Mouse (Mus musculus) midbrain, embryonic 15.5 days (tissue): ENCODE measurements around the gene Whrn. TPM values are rescaled to one million over a fixed set of nuclear protein-coding genes. Genes with fewer than 3 reads are reported as not detected.

Source experiments
- ATAC-seq: fragments of 200-750 bp; cut with Nextera tagmentation; replicated peaks from 2 replicates; pipeline ENCODE4 v1.8.0; 2017; ENCODE audit warnings: moderate TSS enrichment
- H3K27ac ChIP-seq: fragments of 300-500 bp; sonication (generic); 2 replicates; pipeline ENCODE4 v1.5.1; 2015; ENCODE audit warnings: mild to moderate bottlenecking, inconsistent platforms
- H3K27me3 ChIP-seq: fragments of 300-500 bp; sonication (generic); replicated peaks from 2 replicates; pipeline ENCODE4 v1.6.1; 2015; ENCODE audit warnings: inconsistent platforms
- H3K36me3 ChIP-seq: fragments of 300-500 bp; sonication (generic); replicated peaks from 2 replicates; pipeline ENCODE4 v1.6.1; 2015; ENCODE audit warnings: inconsistent platforms
- H3K4me1 ChIP-seq: fragments of 300-500 bp; sonication (generic); 2 replicates; pipeline ENCODE4 v1.6.1; 2015; ENCODE audit warnings: inconsistent platforms
- H3K4me2 ChIP-seq: fragments of 300-500 bp; sonication (generic); 2 replicates; pipeline ENCODE4 v1.6.1; 2015; ENCODE audit warnings: inconsistent platforms, mild to moderate bottlenecking, moderate library complexity
- H3K4me3 ChIP-seq: fragments of 300-500 bp; sonication (generic); 2 replicates; pipeline ENCODE4 v1.5.1; 2015; ENCODE audit warnings: mild to moderate bottlenecking, inconsistent platforms
- H3K9ac ChIP-seq: fragments of 300-500 bp; sonication (generic); 2 replicates; pipeline ENCODE4 v1.6.1; 2015; ENCODE audit warnings: mild to moderate bottlenecking, inconsistent platforms
- H3K9me3 ChIP-seq: fragments of 300-500 bp; sonication (generic); 2 replicates; pipeline ENCODE4 v1.6.1; 2016; ENCODE audit warnings: inconsistent platforms
- WGBS: fragments of 180-500 bp; shearing (Covaris S2); methylation state at CpG from one replicate; pipeline ENCODE4 v1.1.7; 2015; ENCODE audit warnings: mixed read lengths; 5-methylcytosine and 5-hydroxymethylcytosine counted together
- polyA plus RNA-seq: library from polyadenylated mRNA; unstranded; fragments of >200 nt; fragmentation: Nextera tagmentation; extraction: Ambion mirVana; gene quantifications from 2 replicates; pipeline ENCODE4 v1.2.1, GENCODE M21; 2015

Gene Whrn
- 6.5 and 7.5 TPM in 2 replicates for polyA plus RNA-seq

- peak within 1 kb of the TSS; percentile 54 for H3K9ac ChIP-seq
- no peaks in the 10 kb centered on the region for H3K36me3 ChIP-seq
- peak within 1 kb of the TSS; percentile 89 for H3K4me2 ChIP-seq
- peaks cover 39% of the 10 kb centered on the region for H3K4me1 ChIP-seq
- H3K9me3 ChIP-seq: no peaks in the 10 kb centered on the region
- ATAC-seq: peak; percentile 88
- H3K27me3 ChIP-seq: peaks cover 4% of the 10 kb centered on the region; the same call in 1 of the 2 replicates
- peak within 1 kb of the TSS; percentile 13; the same call in 1 of the 2 replicates for H3K27ac ChIP-seq
- WGBS: under 1% methylated on average over 29 of the region's 34 CpGs
- H3K4me3 ChIP-seq: peak within 1 kb of the TSS; percentile 75
Observed at GRCm38 (mm10) chr4:63495915-63496278, at the start of gene Whrn. Gene Whrn (minus strand): TSS chr4:63495991.

- Histone ChIP-seq H3K4me2 (peak overlapping the region; percentile 70), H3K4me3 (peak overlapping the region; percentile 88), H3K4me1 (peaks cover 30% of the 10 kb centered on the region), H3K27ac (peak overlapping the region; percentile 87), H3K9me3 (no peaks in the 10 kb centered on the region), H3K27me3 (no peaks in the 10 kb centered on the region), H3K36me3 (peaks cover 13% of the 10 kb centered on the region), H3K9ac (peak overlapping the region; percentile 90)
- ATAC-seq: peak; percentile 5; the same call in 1 of the 2 replicates
- WGBS: 10% methylated on average over 26 of the region's 26 CpGs
Observed at GRCm38 (mm10) chr4:63545231-63545958, 49.6 kb upstream of the Whrn start.

DNA sequence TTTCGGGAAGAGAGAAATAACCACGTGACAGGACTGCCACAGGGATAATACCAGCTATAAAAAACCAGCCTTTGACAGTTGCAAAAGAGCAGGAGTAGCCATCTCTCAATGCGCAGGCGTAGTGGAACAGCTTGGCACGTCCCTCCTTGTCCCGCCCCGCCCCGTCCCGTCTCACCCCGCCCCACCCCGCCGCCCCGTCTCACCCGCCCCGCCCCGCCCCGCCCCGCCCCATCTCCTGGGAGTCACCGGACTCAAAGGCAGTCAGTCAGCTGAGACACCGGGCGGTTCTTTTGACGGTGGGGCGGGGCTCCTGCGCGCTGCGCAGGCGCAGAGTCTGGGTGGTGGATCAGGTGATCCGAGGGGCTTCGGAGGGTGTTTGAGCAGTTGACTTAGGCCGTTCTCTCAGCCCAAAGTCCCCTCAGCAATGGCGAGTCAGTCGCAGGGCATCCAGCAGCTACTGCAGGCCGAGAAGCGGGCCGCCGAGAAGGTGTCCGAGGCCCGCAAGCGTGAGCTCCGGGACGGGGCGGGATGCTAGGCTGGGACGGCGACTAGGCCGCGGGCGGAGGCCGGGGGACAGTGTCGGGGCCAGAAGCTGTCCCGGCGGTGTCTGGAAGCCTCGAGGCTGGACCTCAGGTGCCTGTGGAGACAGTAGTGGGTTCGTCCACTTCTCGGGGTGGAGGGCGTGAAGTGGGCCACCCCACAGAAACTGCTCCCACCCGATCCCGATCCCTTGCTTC is 48.9 kb upstream of the Whrn start, which contains the start of gene Atp6v1g1:
Atp6v1g1 (plus strand) TSS at position 279 of the 737 bp plus-strand sequence.
- Histone ChIP-seq H3K27ac (peak within 1 kb of the TSS; percentile 87), H3K4me3 (peak within 1 kb of the TSS; percentile 88), H3K27me3 (no peaks in the 10 kb centered on the region), H3K9ac (peak within 1 kb of the TSS; percentile 90), H3K36me3 (peaks cover 12% of the 10 kb centered on the region), H3K9me3 (no peaks in the 10 kb centered on the region), H3K4me2 (peak within 1 kb of the TSS; percentile 70), H3K4me1 (peaks cover 30% of the 10 kb centered on the region)
- peak; percentile 97 for ATAC-seq
- WGBS: under 1% methylated on average over 56 of the region's 57 CpGs

- ATAC-seq: peak; percentile 79
- peaks cover 5% of the 10 kb centered on the region for H3K36me3 ChIP-seq
- peak overlapping the region; percentile 88 for H3K4me3 ChIP-seq
- no peak overlapping the region for H3K9ac ChIP-seq
- no peaks in the 10 kb centered on the region for H3K27me3 ChIP-seq
- H3K9me3 ChIP-seq: no peaks in the 10 kb centered on the region
- peaks cover 30% of the 10 kb centered on the region for H3K4me1 ChIP-seq
- H3K27ac ChIP-seq: peak overlapping the region; percentile 87
- H3K4me2 ChIP-seq: peak overlapping the region; percentile 70
- WGBS: 61% methylated on average over 10 of the region's 10 CpGs
Observed at GRCm38 (mm10) chr4:63543746-63544493, 48.1 kb upstream of the Whrn start.

- no peak overlapping the region for H3K4me2 ChIP-seq
- no peak overlapping the region for H3K9ac ChIP-seq
- no peak overlapping the region for H3K4me3 ChIP-seq
- no peaks in the 10 kb centered on the region for H3K36me3 ChIP-seq
- WGBS: 77% methylated on average over 2 of the region's 2 CpGs
- no peak overlapping the region for H3K27ac ChIP-seq
- no peak for ATAC-seq
- H3K4me1 ChIP-seq: peaks cover 31% of the 10 kb centered on the region
- H3K9me3 ChIP-seq: no peaks in the 10 kb centered on the region
- no peaks in the 10 kb centered on the region for H3K27me3 ChIP-seq
Observed at GRCm38 (mm10) chr4:63542209-63542608, 46.4 kb upstream of the Whrn start.

- no peak overlapping the region for H3K4me3 ChIP-seq
- no peaks in the 10 kb centered on the region for H3K27me3 ChIP-seq
- peak; percentile 69; the same call in 1 of the 2 replicates for ATAC-seq
- H3K4me2 ChIP-seq: no peak overlapping the region
- H3K36me3 ChIP-seq: no peaks in the 10 kb centered on the region
- H3K27ac ChIP-seq: 0 out of 2 replicates have a peak overlapping the region, but pooled peaks have one; percentile 40
- no peaks in the 10 kb centered on the region for H3K9me3 ChIP-seq
- no peak overlapping the region for H3K9ac ChIP-seq
- peaks cover 7% of the 10 kb centered on the region; the same call in 1 of the 2 replicates for H3K4me1 ChIP-seq
- WGBS: 62% methylated on average over 4 of the region's 4 CpGs
Observed at GRCm38 (mm10) chr4:63537602-63538001, 41.8 kb upstream of the Whrn start.

DNA sequence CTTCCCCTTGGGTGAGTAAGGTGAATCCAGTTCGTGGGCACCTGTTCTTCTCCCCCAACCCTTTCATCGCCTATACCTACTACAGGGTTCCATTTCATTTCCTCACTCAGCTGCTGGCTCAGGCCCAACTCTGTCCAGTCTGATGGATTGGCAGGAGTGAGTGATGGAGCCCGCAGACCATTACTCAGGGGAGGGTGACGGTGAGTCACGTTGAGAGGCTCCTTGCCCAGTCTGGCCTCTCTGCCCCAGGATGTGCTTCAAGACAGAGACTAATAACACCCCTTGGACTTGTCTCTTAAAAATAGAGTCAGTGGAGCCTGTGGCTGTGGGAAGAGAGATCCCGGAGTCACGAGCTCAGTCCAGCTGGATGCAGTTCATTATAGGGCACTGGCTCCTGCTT is 34.6 kb upstream of the Whrn start:
- no peaks in the 10 kb centered on the region for H3K27me3 ChIP-seq
- H3K4me2 ChIP-seq: no peak overlapping the region
- ATAC-seq: no peak
- no peak overlapping the region for H3K27ac ChIP-seq
- no peak overlapping the region for H3K4me3 ChIP-seq
- H3K4me1 ChIP-seq: no peaks in the 10 kb centered on the region
- 84% methylated on average over 7 of the region's 7 CpGs for WGBS
- no peaks in the 10 kb centered on the region for H3K9me3 ChIP-seq
- H3K9ac ChIP-seq: no peak overlapping the region
- H3K36me3 ChIP-seq: no peaks in the 10 kb centered on the region

DNA sequence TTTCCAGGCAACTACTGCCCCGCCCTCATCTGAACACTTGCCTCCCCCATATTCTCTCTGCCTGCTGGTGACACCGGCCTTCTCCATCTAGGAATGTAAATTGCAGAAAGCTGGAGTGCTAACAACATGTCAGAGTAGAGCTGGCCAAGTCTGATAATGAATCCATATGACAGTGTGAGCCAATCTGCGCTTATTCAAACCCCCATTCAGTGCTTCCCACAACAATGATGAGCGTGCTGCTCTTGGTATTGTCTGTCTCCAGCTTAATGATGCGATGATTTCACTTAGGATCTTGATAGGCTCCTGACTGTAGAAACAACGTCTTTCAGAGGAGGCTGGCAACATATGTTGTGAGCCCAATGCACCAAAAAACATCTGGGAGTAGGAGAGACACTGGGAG is 33.2 kb upstream of the Whrn start:
- 0 out of 2 replicates have a peak, but pooled peaks have one; percentile 24 for ATAC-seq
- 72% methylated on average over 6 of the region's 6 CpGs for WGBS
- no peaks in the 10 kb centered on the region for H3K36me3 ChIP-seq
- H3K27ac ChIP-seq: no peak overlapping the region
- no peak overlapping the region for H3K4me2 ChIP-seq
- H3K9me3 ChIP-seq: no peaks in the 10 kb centered on the region
- no peaks in the 10 kb centered on the region for H3K4me1 ChIP-seq
- no peak overlapping the region for H3K9ac ChIP-seq
- H3K4me3 ChIP-seq: no peak overlapping the region
- H3K27me3 ChIP-seq: no peaks in the 10 kb centered on the region

DNA sequence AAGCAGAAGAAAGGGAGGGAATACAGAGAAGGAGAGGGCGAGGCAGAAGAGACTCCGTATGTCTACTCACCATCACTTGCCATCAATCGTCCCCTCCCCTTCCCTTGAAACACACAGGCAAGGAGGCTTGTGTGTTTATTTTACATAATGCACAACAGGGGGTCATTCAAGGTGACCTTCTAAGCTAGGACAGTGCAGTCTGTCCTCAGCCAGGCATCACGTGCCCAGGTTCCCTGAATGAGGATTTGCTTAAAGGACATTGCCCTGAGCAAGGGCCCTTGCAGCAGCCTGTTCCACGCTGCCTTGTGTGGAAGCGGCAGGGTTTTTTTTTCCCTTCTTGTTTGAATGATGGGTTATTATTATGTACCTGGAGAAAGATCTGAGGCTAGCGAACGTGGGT is 29.7 kb upstream of the Whrn start:
- H3K4me2 ChIP-seq: no peak overlapping the region
- no peak overlapping the region for H3K9ac ChIP-seq
- no peaks in the 10 kb centered on the region for H3K9me3 ChIP-seq
- H3K4me3 ChIP-seq: no peak overlapping the region
- no peak overlapping the region for H3K27ac ChIP-seq
- H3K4me1 ChIP-seq: no peaks in the 10 kb centered on the region
- 71% methylated on average over 8 of the region's 8 CpGs for WGBS
- no peaks in the 10 kb centered on the region for H3K27me3 ChIP-seq
- no peak; the same call in 1 of the 2 replicates for ATAC-seq
- no peaks in the 10 kb centered on the region for H3K36me3 ChIP-seq

DNA sequence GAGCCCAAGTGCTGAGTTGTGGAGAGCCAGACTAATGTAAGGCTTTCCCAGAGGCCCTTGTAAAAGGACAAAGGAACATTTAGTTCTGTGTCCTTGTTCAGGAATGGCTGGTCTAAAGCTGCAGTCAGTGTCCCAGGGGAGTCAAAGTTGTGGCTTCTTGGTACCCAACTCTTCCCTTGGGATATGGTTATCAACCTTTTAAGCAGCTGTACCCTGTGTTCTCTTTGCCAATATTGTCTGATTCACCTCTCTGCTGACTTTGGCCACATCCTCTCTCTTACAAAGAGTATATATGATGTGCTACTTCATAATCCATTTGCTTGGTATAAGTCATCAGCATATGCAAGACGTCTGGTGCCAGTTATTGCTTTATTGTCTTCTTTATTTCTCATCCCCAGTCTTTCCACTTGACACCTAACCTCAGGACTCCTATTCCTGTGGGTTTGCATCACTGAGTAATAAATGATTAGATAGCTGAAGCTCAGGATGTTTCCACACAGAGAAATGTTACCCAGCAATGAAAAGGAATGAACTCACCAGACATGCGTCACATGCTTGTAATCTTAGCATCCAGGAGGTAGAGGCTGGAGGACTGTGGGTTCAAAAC is 26.1 kb upstream of the Whrn start:
- Histone ChIP-seq H3K4me1 (no peaks in the 10 kb centered on the region), H3K36me3 (no peaks in the 10 kb centered on the region), H3K27ac (no peak overlapping the region), H3K4me2 (no peak overlapping the region), H3K9ac (no peak overlapping the region), H3K27me3 (no peaks in the 10 kb centered on the region), H3K4me3 (no peak overlapping the region), H3K9me3 (no peaks in the 10 kb centered on the region)
- WGBS: 89% methylated on average over 2 of the region's 2 CpGs
- no peak for ATAC-seq

DNA sequence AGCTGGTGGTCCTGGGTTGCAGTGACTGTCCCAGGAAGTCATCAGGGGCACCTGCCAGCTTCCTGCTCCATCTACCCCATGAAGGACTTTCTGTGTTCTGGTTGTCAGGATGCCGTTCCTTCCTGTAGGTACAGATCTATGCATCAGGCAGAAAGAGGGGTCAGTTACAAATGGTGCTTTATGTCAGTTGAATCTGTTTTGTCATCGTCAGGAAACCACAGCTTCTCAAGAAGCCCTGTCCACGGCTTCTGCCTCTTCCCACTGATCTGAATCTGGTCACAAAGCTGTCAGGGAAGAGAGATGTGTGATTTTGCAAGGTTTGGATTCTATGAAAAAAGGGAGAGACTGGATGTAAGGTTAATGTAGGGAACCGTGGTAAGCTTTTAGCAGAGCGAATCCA is 19.2 kb upstream of the Whrn start:
- ATAC-seq: no peak
- no peak overlapping the region for H3K27ac ChIP-seq
- H3K9ac ChIP-seq: no peak overlapping the region
- no peak overlapping the region for H3K4me3 ChIP-seq
- WGBS: 86% methylated on average over 5 of the region's 5 CpGs
- no peaks in the 10 kb centered on the region for H3K36me3 ChIP-seq
- no peaks in the 10 kb centered on the region for H3K9me3 ChIP-seq
- no peak overlapping the region for H3K4me2 ChIP-seq
- no peaks in the 10 kb centered on the region for H3K27me3 ChIP-seq
- no peaks in the 10 kb centered on the region for H3K4me1 ChIP-seq
